Mouse (Mus musculus): ENCODE measurements around the gene Cacna2d3.

DNA sequence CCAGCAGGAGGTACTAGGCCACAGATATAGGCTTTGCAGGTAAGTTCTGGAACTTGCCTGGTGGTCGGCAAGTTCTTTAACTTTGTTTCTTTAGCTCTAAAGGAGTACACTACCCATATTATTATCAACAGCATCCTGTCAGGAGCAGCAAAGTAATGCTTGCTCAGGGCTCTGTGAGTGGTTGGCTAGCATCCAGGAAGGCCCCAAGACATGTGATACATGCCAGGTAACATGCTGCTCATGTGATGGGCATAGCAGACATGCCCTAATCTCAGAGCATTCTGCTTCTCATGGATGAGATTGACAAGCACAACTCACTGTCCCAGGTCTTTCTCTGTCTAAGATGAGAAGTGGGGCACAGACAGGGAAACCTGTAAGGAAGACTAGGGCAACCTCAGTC is 442.8 kb downstream of the Cacna2d3 start:
- no peak for TF ChIP-seq CTCF (IDR thresholded peaks at IDR 0.05; ENCODE audit: insufficient read depth, low read depth, low read length)
- no peak for TF ChIP-seq POLR2A (IDR thresholded peaks at IDR 0.05; ENCODE audit: insufficient read depth, low read depth, low read length)

Data from olfactory bulb, adult 2 months (tissue).